Mouse (Mus musculus) midbrain, embryonic 13.5 days (tissue): ENCODE data around the gene Rnf19b. TPM values are rescaled to one million over a fixed set of nuclear protein-coding genes. Genes with fewer than 3 reads are reported as not detected.

ENCODE experiments used
- ATAC-seq: fragments of 200-750 bp; cut with Nextera tagmentation; 2 replicates; pipeline ENCODE4 v1.8.0; 2017; ENCODE audit warnings: mild to moderate bottlenecking, moderate TSS enrichment, moderate library complexity
- H3K27ac ChIP-seq: fragments of 300-500 bp; sonication (generic); 2 replicates; pipeline ENCODE4 v1.5.1; 2015; ENCODE audit warnings: inconsistent platforms, mild to moderate bottlenecking, moderate library complexity
- H3K27me3 ChIP-seq: fragments of 300-500 bp; sonication (generic); 2 replicates; pipeline ENCODE4 v1.6.1; 2015; ENCODE audit warnings: mild to moderate bottlenecking, inconsistent platforms
- H3K36me3 ChIP-seq: fragments of 300-500 bp; sonication (generic); 2 replicates; pipeline ENCODE4 v1.6.1; 2015; ENCODE audit warnings: mild to moderate bottlenecking, inconsistent platforms
- H3K4me1 ChIP-seq: fragments of 300-500 bp; sonication (generic); replicated peaks from 2 replicates; pipeline ENCODE4 v1.6.1; 2015; ENCODE audit warnings: inconsistent platforms
- H3K4me2 ChIP-seq: fragments of 300-500 bp; sonication (generic); replicated peaks from 2 replicates; pipeline ENCODE4 v1.6.1; 2015; ENCODE audit warnings: moderate library complexity, mild to moderate bottlenecking, inconsistent platforms
- H3K4me3 ChIP-seq: fragments of 300-500 bp; sonication (generic); replicated peaks from 2 replicates; pipeline ENCODE4 v1.5.1; 2015; ENCODE audit warnings: mild to moderate bottlenecking, inconsistent platforms
- H3K9ac ChIP-seq: fragments of 300-500 bp; sonication (generic); replicated peaks from 2 replicates; pipeline ENCODE4 v1.6.1; 2015; ENCODE audit warnings: mild to moderate bottlenecking, inconsistent platforms
- H3K9me3 ChIP-seq: fragments of 300-500 bp; sonication (generic); 2 replicates; pipeline ENCODE4 v1.6.1; 2016; ENCODE audit warnings: mild to moderate bottlenecking, inconsistent platforms
- WGBS: fragments of 180-500 bp; shearing (Covaris S2); methylation state at CpG from one replicate; pipeline ENCODE4 v1.1.7; 2015; 5-methylcytosine and 5-hydroxymethylcytosine counted together
- polyA plus RNA-seq: library from polyadenylated mRNA; unstranded; fragments of >200 nt; fragmentation: Nextera tagmentation; extraction: Ambion mirVana; gene quantifications from 2 replicates; pipeline ENCODE4 v1.2.1, GENCODE M21; 2015

Rnf19b gene
- polyA plus RNA-seq, 1 experiment from 2014 or later = 22.1 TPM

- WGBS = 80% methylated on average over 4 of the region's 4 CpGs
- H3K9ac ChIP-seq = no peak overlapping the region
- H3K27ac ChIP-seq = no peak overlapping the region
- no peaks in the 10 kb centered on the region for H3K27me3 ChIP-seq
- no peaks in the 10 kb centered on the region for H3K9me3 ChIP-seq
- no peak for ATAC-seq
- H3K4me2 ChIP-seq = no peak overlapping the region
- H3K4me1 ChIP-seq = peaks cover 11% of the 10 kb centered on the region; the same call in 1 of the 2 replicates
- no peak overlapping the region for H3K4me3 ChIP-seq
- no peaks in the 10 kb centered on the region for H3K36me3 ChIP-seq
These were observed 36.2 kb upstream of the Rnf19b start for GRCm38 (mm10) chr4:129021886-129022285.

- ATAC-seq = no peak
- H3K36me3 ChIP-seq = no peaks in the 10 kb centered on the region
- no peak overlapping the region for H3K9ac ChIP-seq
- H3K4me2 ChIP-seq = no peak overlapping the region
- H3K4me3 ChIP-seq = no peak overlapping the region
- H3K4me1 ChIP-seq = peaks cover 11% of the 10 kb centered on the region; the same call in 1 of the 2 replicates
- H3K27ac ChIP-seq = no peak overlapping the region
- no peaks in the 10 kb centered on the region for H3K9me3 ChIP-seq
- H3K27me3 ChIP-seq = no peaks in the 10 kb centered on the region
- 80% methylated on average over 6 of the region's 6 CpGs for WGBS
These were observed 34.2 kb upstream of the Rnf19b start for GRCm38 (mm10) chr4:129023884-129024283.

- no peaks in the 10 kb centered on the region for H3K27me3 ChIP-seq
- peaks cover 11% of the 10 kb centered on the region; the same call in 1 of the 2 replicates for H3K4me1 ChIP-seq
- no peak overlapping the region for H3K4me2 ChIP-seq
- no peak overlapping the region for H3K27ac ChIP-seq
- 70% methylated on average over 6 of the region's 6 CpGs for WGBS
- H3K36me3 ChIP-seq = no peaks in the 10 kb centered on the region
- H3K9me3 ChIP-seq = no peaks in the 10 kb centered on the region
- ATAC-seq = no peak
- H3K4me3 ChIP-seq = no peak overlapping the region
- H3K9ac ChIP-seq = no peak overlapping the region
These were observed 33.3 kb upstream of the Rnf19b start for GRCm38 (mm10) chr4:129024775-129025174.

- no peaks in the 10 kb centered on the region for H3K27me3 ChIP-seq
- H3K9me3 ChIP-seq = no peaks in the 10 kb centered on the region
- no peaks in the 10 kb centered on the region for H3K36me3 ChIP-seq
- no peak overlapping the region for H3K4me3 ChIP-seq
- H3K27ac ChIP-seq = no peak overlapping the region
- WGBS = 95% methylated on average over 3 of the region's 3 CpGs
- H3K4me2 ChIP-seq = no peak overlapping the region
- peaks cover 2% of the 10 kb centered on the region; the same call in 1 of the 2 replicates for H3K4me1 ChIP-seq
- no peak for ATAC-seq
- H3K9ac ChIP-seq = no peak overlapping the region
These were observed 32.4 kb upstream of the Rnf19b start for GRCm38 (mm10) chr4:129025707-129026106.

- Histone ChIP-seq H3K9ac (no peak overlapping the region), H3K36me3 (no peaks in the 10 kb centered on the region), H3K4me1 (peaks cover 11% of the 10 kb centered on the region), H3K4me3 (no peak overlapping the region), H3K27ac (no peak overlapping the region), H3K9me3 (no peaks in the 10 kb centered on the region), H3K27me3 (0 out of 2 replicates have a peak, but pooled peaks cover 8% of the 10 kb centered on the region), H3K4me2 (no peak overlapping the region)
- ATAC-seq = no peak
- 89% methylated on average over 4 of the region's 4 CpGs for WGBS
These were observed 27.3 kb upstream of the Rnf19b start for GRCm38 (mm10) chr4:129030746-129031145.

- no peaks in the 10 kb centered on the region for H3K36me3 ChIP-seq
- 81% methylated on average over 8 of the region's 8 CpGs for WGBS
These were observed 26.6 kb upstream of the Rnf19b start for GRCm38 (mm10) chr4:129031408-129031965.

GRCm38 (mm10) chr4:129032133-129032962 is 25.7 kb upstream of the Rnf19b start:
- peaks cover 11% of the 10 kb centered on the region for H3K4me1 ChIP-seq
- no peak overlapping the region for H3K4me2 ChIP-seq
- H3K27ac ChIP-seq = no peak overlapping the region
- WGBS = 81% methylated on average over 11 of the region's 11 CpGs
- no peak overlapping the region for H3K4me3 ChIP-seq
- ATAC-seq = no peak
- no peak overlapping the region for H3K9ac ChIP-seq
- H3K9me3 ChIP-seq = no peaks in the 10 kb centered on the region
- H3K27me3 ChIP-seq = 0 out of 2 replicates have a peak, but pooled peaks cover 8% of the 10 kb centered on the region
- H3K36me3 ChIP-seq = no peaks in the 10 kb centered on the region

More at GRCm38 (mm10) chr4:129031408-129031965, 26.6 kb upstream of the Rnf19b start:
- no peak overlapping the region for H3K27ac ChIP-seq
- no peak for ATAC-seq
- peaks cover 11% of the 10 kb centered on the region for H3K4me1 ChIP-seq
- H3K9ac ChIP-seq = no peak overlapping the region
- no peak overlapping the region for H3K4me3 ChIP-seq
- no peaks in the 10 kb centered on the region for H3K9me3 ChIP-seq
- no peak overlapping the region for H3K4me2 ChIP-seq
- H3K27me3 ChIP-seq = 0 out of 2 replicates have a peak, but pooled peaks cover 8% of the 10 kb centered on the region

- no peaks in the 10 kb centered on the region for H3K36me3 ChIP-seq
- H3K9ac ChIP-seq = no peak overlapping the region
- 0 out of 2 replicates have a peak, but pooled peaks cover 8% of the 10 kb centered on the region for H3K27me3 ChIP-seq
- H3K9me3 ChIP-seq = no peaks in the 10 kb centered on the region
- 38% methylated on average over 17 of the region's 17 CpGs for WGBS
- H3K4me1 ChIP-seq = peaks cover 11% of the 10 kb centered on the region
- H3K27ac ChIP-seq = no peak overlapping the region
- no peak overlapping the region for H3K4me2 ChIP-seq
- no peak overlapping the region for H3K4me3 ChIP-seq
- ATAC-seq = no peak
These were observed 24.8 kb upstream of the Rnf19b start for GRCm38 (mm10) chr4:129032963-129033951.

DNA sequence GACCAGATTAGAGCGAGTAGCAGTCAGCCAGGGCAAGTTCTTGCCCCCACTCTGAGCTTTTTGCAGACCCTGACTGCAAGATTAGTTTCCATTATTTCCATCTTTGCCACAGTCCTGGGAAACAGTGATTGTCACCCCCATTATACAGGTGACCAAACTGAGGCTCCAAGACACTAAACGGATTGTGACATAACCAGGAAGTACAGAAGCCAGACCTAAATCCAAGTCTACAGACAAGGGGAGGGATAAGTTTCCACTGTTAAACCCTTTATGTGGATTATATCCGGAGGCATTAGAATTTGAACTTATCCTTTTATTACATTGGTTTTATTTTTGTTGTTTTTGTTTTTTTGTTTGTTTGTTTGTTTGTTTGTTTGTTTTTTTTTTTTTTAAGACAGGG is 23.8 kb upstream of the Rnf19b start:
- WGBS = 92% methylated on average over 3 of the region's 3 CpGs
- H3K4me2 ChIP-seq = no peak overlapping the region
- no peak overlapping the region for H3K27ac ChIP-seq
- H3K9ac ChIP-seq = no peak overlapping the region
- H3K4me3 ChIP-seq = no peak overlapping the region
- no peaks in the 10 kb centered on the region for H3K9me3 ChIP-seq
- H3K36me3 ChIP-seq = no peaks in the 10 kb centered on the region
- no peak for ATAC-seq
- H3K4me1 ChIP-seq = peaks cover 11% of the 10 kb centered on the region
- 0 out of 2 replicates have a peak, but pooled peaks cover 8% of the 10 kb centered on the region for H3K27me3 ChIP-seq

DNA sequence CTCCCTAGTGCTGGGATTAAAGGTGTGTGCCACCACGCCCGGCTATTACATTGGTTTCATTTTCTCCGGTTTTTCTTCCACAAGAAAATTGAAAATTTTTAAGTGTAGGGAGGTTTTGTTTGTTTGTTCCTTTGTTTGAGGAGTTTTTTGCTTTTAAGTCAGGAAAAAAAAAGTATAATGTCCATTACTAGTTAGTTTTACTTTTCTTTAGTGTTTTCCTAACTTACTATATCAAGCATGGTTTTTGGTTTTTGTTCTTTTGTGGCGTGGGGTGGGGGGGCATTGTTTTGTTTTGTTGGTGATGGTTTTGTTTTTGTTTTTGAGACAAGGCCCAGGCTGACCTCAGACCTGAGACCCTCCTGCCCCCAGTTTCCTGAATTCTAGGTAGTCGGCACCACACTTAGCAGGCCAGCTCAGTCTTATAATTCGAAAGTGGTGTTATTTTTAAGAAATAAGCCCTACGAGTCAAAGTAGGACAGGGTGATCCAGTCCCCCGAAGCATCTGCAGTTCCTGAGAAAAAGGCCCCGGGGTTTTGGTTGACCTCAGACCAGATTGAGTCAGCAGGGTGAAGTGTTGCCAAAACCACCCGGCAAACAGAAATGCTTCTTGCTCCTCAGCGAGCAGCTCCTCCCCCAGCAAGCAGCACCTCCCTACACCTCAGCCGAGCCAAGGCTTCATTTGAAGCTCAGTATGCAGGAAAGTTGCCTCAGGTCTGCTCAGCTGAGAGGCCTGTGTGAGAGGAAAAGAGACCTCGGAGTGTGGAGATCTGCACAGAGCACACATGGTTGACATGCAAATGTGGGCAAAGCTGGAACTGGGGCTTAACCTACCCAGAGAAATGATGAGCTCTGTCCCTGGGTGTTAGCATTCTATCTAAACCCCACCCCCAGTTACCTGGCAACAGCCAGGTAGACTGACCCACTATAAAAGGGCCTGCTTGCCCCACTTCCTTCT is 23.1 kb upstream of the Rnf19b start:
- Histone ChIP-seq H3K4me1 (peaks cover 11% of the 10 kb centered on the region), H3K4me2 (no peak overlapping the region), H3K27ac (no peak overlapping the region), H3K27me3 (0 out of 2 replicates have a peak, but pooled peaks cover 8% of the 10 kb centered on the region), H3K9ac (no peak overlapping the region), H3K4me3 (no peak overlapping the region), H3K36me3 (no peaks in the 10 kb centered on the region), H3K9me3 (no peaks in the 10 kb centered on the region)
- no peak for ATAC-seq
- WGBS = 54% methylated on average over 13 of the region's 13 CpGs
